Mouse (Mus musculus): ENCODE measurements around the gene Paox.

GRCm38 (mm10) chr7:140153383-140153782, 37.8 kb downstream of the Paox start:
- TF ChIP-seq GATA1 (IDR thresholded peaks at IDR 0.05; ENCODE audit: low read length) (no peak), TAL1 (IDR thresholded peaks at IDR 0.05; ENCODE audit: low read length) (no peak)

All from erythroblast, embryonic 14.5 days (primary cell).